Mouse (Mus musculus): Measurements from ENCODE around the gene Rnf214.
A peak's percentile ranks its signal among the peaks of the same experiment; 100 is the strongest.

Rnf214 gene

GRCm38 (mm10) chr9:45919895-45920294, 13.2 kb upstream of the Rnf214 start:
- no peak for TF ChIP-seq CTCF (conservative IDR thresholded peaks at IDR 0.05; ENCODE audit: low read length)
- TF ChIP-seq NANOG (IDR thresholded peaks at IDR 0.05; ENCODE audit: borderline replicate concordance, low read length): no peak
- TF ChIP-seq POU5F1 (IDR thresholded peaks at IDR 0.05; ENCODE audit: borderline replicate concordance, low read length): no peak
- peaks cover 76% of the 10 kb centered on the region for H3K36me3 ChIP-seq (ENCODE audit: insufficient read depth, low read length)
- no peak overlapping the region for H3K4me3 ChIP-seq (replicated peaks; ENCODE audit: low read length)
- H3K27me3 ChIP-seq (ENCODE audit: insufficient read depth, low read length): no peaks in the 10 kb centered on the region
- no peaks in the 10 kb centered on the region for H3K4me1 ChIP-seq (replicated peaks; ENCODE audit: low read depth, low read length)
- no peaks in the 10 kb centered on the region for H3K9me3 ChIP-seq (ENCODE audit: low read length)

GRCm38 (mm10) chr9:45917041-45917934, 10.6 kb upstream of the Rnf214 start:
- no peaks in the 10 kb centered on the region for H3K9me3 ChIP-seq (ENCODE audit: low read length)
- no peaks in the 10 kb centered on the region for H3K4me1 ChIP-seq (replicated peaks; ENCODE audit: low read depth, low read length)
- TF ChIP-seq NANOG (IDR thresholded peaks at IDR 0.05; ENCODE audit: borderline replicate concordance, low read length) (no peak), CTCF (conservative IDR thresholded peaks at IDR 0.05; ENCODE audit: low read length) (no peak), POU5F1 (IDR thresholded peaks at IDR 0.05; ENCODE audit: borderline replicate concordance, low read length) (no peak)
- H3K36me3 ChIP-seq (ENCODE audit: insufficient read depth, low read length): peaks cover 92% of the 10 kb centered on the region
- H3K27me3 ChIP-seq (ENCODE audit: insufficient read depth, low read length): no peaks in the 10 kb centered on the region
- no peak overlapping the region for H3K4me3 ChIP-seq (replicated peaks; ENCODE audit: low read length)

GRCm38 (mm10) chr9:45915659-45916058, 8.9 kb upstream of the Rnf214 start:
- Histone ChIP-seq H3K36me3 (ENCODE audit: insufficient read depth, low read length) (peaks cover 96% of the 10 kb centered on the region), H3K4me1 (replicated peaks; ENCODE audit: low read depth, low read length) (0 out of 2 replicates have a peak, but pooled peaks cover 3% of the 10 kb centered on the region), H3K9me3 (ENCODE audit: low read length) (no peaks in the 10 kb centered on the region), H3K4me3 (replicated peaks; ENCODE audit: low read length) (no peak overlapping the region), H3K27me3 (ENCODE audit: insufficient read depth, low read length) (no peaks in the 10 kb centered on the region)
- TF ChIP-seq NANOG (IDR thresholded peaks at IDR 0.05; ENCODE audit: borderline replicate concordance, low read length) (no peak), POU5F1 (IDR thresholded peaks at IDR 0.05; ENCODE audit: borderline replicate concordance, low read length) (no peak), CTCF (conservative IDR thresholded peaks at IDR 0.05; ENCODE audit: low read length) (no peak)

- Histone ChIP-seq H3K4me3 (replicated peaks; ENCODE audit: low read length) (no peak overlapping the region), H3K27me3 (ENCODE audit: insufficient read depth, low read length) (no peaks in the 10 kb centered on the region), H3K4me1 (replicated peaks; ENCODE audit: low read depth, low read length) (peaks cover 12% of the 10 kb centered on the region), H3K36me3 (ENCODE audit: insufficient read depth, low read length) (peaks cover 82% of the 10 kb centered on the region), H3K9me3 (ENCODE audit: low read length) (no peaks in the 10 kb centered on the region)
- TF ChIP-seq NANOG (IDR thresholded peaks at IDR 0.05; ENCODE audit: borderline replicate concordance, low read length) (no peak), CTCF (conservative IDR thresholded peaks at IDR 0.05; ENCODE audit: low read length) (peak; percentile 46)
Measured at GRCm38 (mm10) chr9:45911673-45912072, 5.0 kb upstream of the Rnf214 start.

GRCm38 (mm10) chr9:45910995-45911394, 4.3 kb upstream of the Rnf214 start:
- Histone ChIP-seq H3K27me3 (ENCODE audit: insufficient read depth, low read length) (no peaks in the 10 kb centered on the region), H3K4me1 (replicated peaks; ENCODE audit: low read depth, low read length) (peaks cover 12% of the 10 kb centered on the region), H3K9me3 (ENCODE audit: low read length) (no peaks in the 10 kb centered on the region), H3K4me3 (replicated peaks; ENCODE audit: low read length) (no peak overlapping the region), H3K36me3 (ENCODE audit: insufficient read depth, low read length) (peaks cover 77% of the 10 kb centered on the region)
- TF ChIP-seq NANOG (IDR thresholded peaks at IDR 0.05; ENCODE audit: borderline replicate concordance, low read length): no peak
- no peak for TF ChIP-seq CTCF (conservative IDR thresholded peaks at IDR 0.05; ENCODE audit: low read length)
- TF ChIP-seq POU5F1 (IDR thresholded peaks at IDR 0.05; ENCODE audit: borderline replicate concordance, low read length): no peak

GRCm38 (mm10) chr9:45907078-45907428, 342 bp upstream of the Rnf214 start:
- no peaks in the 10 kb centered on the region for H3K9me3 ChIP-seq (ENCODE audit: low read length)
- no peaks in the 10 kb centered on the region for H3K27me3 ChIP-seq (ENCODE audit: insufficient read depth, low read length)
- TF ChIP-seq CTCF (conservative IDR thresholded peaks at IDR 0.05; ENCODE audit: low read length): no peak
- no peak for TF ChIP-seq POU5F1 (IDR thresholded peaks at IDR 0.05; ENCODE audit: borderline replicate concordance, low read length)
- no peak for TF ChIP-seq NANOG (IDR thresholded peaks at IDR 0.05; ENCODE audit: borderline replicate concordance, low read length)
- peak overlapping the region; percentile 95 for H3K4me3 ChIP-seq (replicated peaks; ENCODE audit: low read length)
- H3K4me1 ChIP-seq (replicated peaks; ENCODE audit: low read depth, low read length): peaks cover 26% of the 10 kb centered on the region
- peaks cover 38% of the 10 kb centered on the region for H3K36me3 ChIP-seq (ENCODE audit: insufficient read depth, low read length)

- H3K9me3 ChIP-seq (ENCODE audit: low read length): no peaks in the 10 kb centered on the region
- no peaks in the 10 kb centered on the region for H3K27me3 ChIP-seq (ENCODE audit: insufficient read depth, low read length)
- TF ChIP-seq POU5F1 (IDR thresholded peaks at IDR 0.05; ENCODE audit: borderline replicate concordance, low read length) (no peak), NANOG (IDR thresholded peaks at IDR 0.05; ENCODE audit: borderline replicate concordance, low read length) (no peak), CTCF (conservative IDR thresholded peaks at IDR 0.05; ENCODE audit: low read length) (no peak)
- H3K4me1 ChIP-seq (replicated peaks; ENCODE audit: low read depth, low read length): peaks cover 23% of the 10 kb centered on the region
- peak overlapping the region; percentile 95 for H3K4me3 ChIP-seq (replicated peaks; ENCODE audit: low read length)
- peaks cover 25% of the 10 kb centered on the region for H3K36me3 ChIP-seq (ENCODE audit: insufficient read depth, low read length)
Measured at GRCm38 (mm10) chr9:45905811-45906237, 887 bp downstream of the Rnf214 start.

GRCm38 (mm10) chr9:45905196-45905595, 1.5 kb downstream of the Rnf214 start:
- H3K36me3 ChIP-seq (ENCODE audit: insufficient read depth, low read length): peaks cover 19% of the 10 kb centered on the region
- H3K27me3 ChIP-seq (ENCODE audit: insufficient read depth, low read length): no peaks in the 10 kb centered on the region
- H3K9me3 ChIP-seq (ENCODE audit: low read length): no peaks in the 10 kb centered on the region
- TF ChIP-seq CTCF (conservative IDR thresholded peaks at IDR 0.05; ENCODE audit: low read length) (no peak), POU5F1 (IDR thresholded peaks at IDR 0.05; ENCODE audit: borderline replicate concordance, low read length) (no peak), NANOG (IDR thresholded peaks at IDR 0.05; ENCODE audit: borderline replicate concordance, low read length) (no peak)
- H3K4me1 ChIP-seq (replicated peaks; ENCODE audit: low read depth, low read length): peaks cover 23% of the 10 kb centered on the region
- H3K4me3 ChIP-seq (replicated peaks; ENCODE audit: low read length): peak overlapping the region; percentile 95

All from E14TG2a.4 (cell line).